15 mouse cellular contexts compared by ENCODE assay signal in genomic region chr19:56994653-56995052, GRCm38 (mm10). TPM values are rescaled to one million over a fixed set of nuclear protein-coding genes. Genes with fewer than 3 reads are reported as not detected.
DNase-seq lines count a peak whose midpoint lies in the region; ATAC-seq lines count a peak whose summit lies in the region.
"Had no signal": no experiment of that assay in that cellular context is flagged by ENCODE, and none has a peak within 500 bp of the region (broad histone marks: within the 10 kb centered on the region; RNA-seq: fewer than 3 reads in every experiment).

No protein-coding gene starts in this region.

- no peaks in the 10 kb centered on the region for H3K36me3 ChIP-seq in kidney, embryonic 16.5 days (ENCODE audit: insufficient read depth, low read length)
- H3K36me3 ChIP-seq in midbrain, embryonic 14.5 days (ENCODE audit: control insufficient read depth, insufficient read depth, low read length): no peaks in the 10 kb centered on the region
- H3K36me3 ChIP-seq: heart, embryonic 12.5 days; intestine, embryonic 15.5 days; limb, embryonic 10.5 days; liver, embryonic 13.5 days had no signal

- H3K4me1 ChIP-seq in kidney, embryonic 16.5 days (ENCODE audit: insufficient read depth, low read length): peaks cover 46% of the 10 kb centered on the region
- peaks cover 21% of the 10 kb centered on the region for H3K4me1 ChIP-seq in midbrain, embryonic 14.5 days (ENCODE audit: control insufficient read depth, insufficient read depth, low read length)
- H3K4me1 ChIP-seq: liver, embryonic 13.5 days had no signal

- H3K27me3 ChIP-seq in kidney, embryonic 16.5 days (ENCODE audit: insufficient read depth, low read length): no peaks in the 10 kb centered on the region
- H3K27me3 ChIP-seq in midbrain, embryonic 14.5 days (ENCODE audit: control insufficient read depth, insufficient read depth, low read length): no peaks in the 10 kb centered on the region
- H3K27me3 ChIP-seq: heart, embryonic 12.5 days; intestine, embryonic 15.5 days; liver, embryonic 13.5 days had no signal

- no peak overlapping the region for H3K4me3 ChIP-seq in kidney, embryonic 16.5 days (ENCODE audit: low read length)
- H3K4me3 ChIP-seq in midbrain, embryonic 14.5 days (replicated peaks; ENCODE audit: low read depth, low read length): no peak overlapping the region
- H3K4me3 ChIP-seq: heart, embryonic 12.5 days; intestine, embryonic 15.5 days; limb, embryonic 10.5 days; liver, embryonic 13.5 days had no signal

- WGBS in kidney, embryonic 16.5 days: 51% methylated on average over 4 of the region's 4 CpGs
- 64% methylated on average over 4 of the region's 4 CpGs for WGBS in midbrain, embryonic 14.5 days

- H3K27ac ChIP-seq in kidney, embryonic 16.5 days (ENCODE audit: low read length): 0 out of 2 replicates have a peak overlapping the region, but pooled peaks have one; percentile 13
- H3K27ac ChIP-seq in midbrain, embryonic 14.5 days (replicated peaks; ENCODE audit: low read depth, low read length): no peak overlapping the region
- H3K27ac ChIP-seq: intestine, embryonic 15.5 days; limb, embryonic 10.5 days; liver, embryonic 13.5 days had no signal

- no peak overlapping the region for H3K4me2 ChIP-seq in kidney, embryonic 16.5 days (replicated peaks; ENCODE audit: low read depth, low read length)
- no peak overlapping the region for H3K4me2 ChIP-seq in midbrain, embryonic 14.5 days (ENCODE audit: low read length)
- H3K4me2 ChIP-seq: heart, embryonic 12.5 days; intestine, embryonic 15.5 days; liver, embryonic 13.5 days had no signal

- H3K9ac ChIP-seq in kidney, embryonic 16.5 days (replicated peaks; ENCODE audit: low read length): no peak overlapping the region
- no peak overlapping the region for H3K9ac ChIP-seq in midbrain, embryonic 14.5 days (replicated peaks; ENCODE audit: low read length)
- H3K9ac ChIP-seq: heart, embryonic 12.5 days; intestine, embryonic 15.5 days; liver, embryonic 13.5 days had no signal

- DNase-seq in adrenal gland, postnatal 10 days: peak; percentile 65
- no peak for DNase-seq in adrenal gland, adult 18-20 months (ENCODE audit: low spot score in 2 of 2)
- DNase-seq in lung, adult 18-20 months: peak; percentile 69 to 73
- no peak for DNase-seq in lung, postnatal 25 days (ENCODE audit: low spot score)
- peak; percentile 83 for DNase-seq in lung, postnatal 36 days
- no peak for DNase-seq in midbrain, embryonic 14.5 days
- DNase-seq: cerebellum, postnatal 10 days; liver, embryonic 13.5 days; thymus, postnatal 4 days had no signal

- H3K9me3 ChIP-seq in kidney, embryonic 16.5 days (ENCODE audit: low read length): no peaks in the 10 kb centered on the region
- no peaks in the 10 kb centered on the region for H3K9me3 ChIP-seq in midbrain, embryonic 14.5 days (ENCODE audit: control insufficient read depth, low read length)
- H3K9me3 ChIP-seq: heart, embryonic 12.5 days; intestine, embryonic 15.5 days; limb, embryonic 10.5 days; liver, embryonic 13.5 days had no signal

- ATAC-seq in kidney, embryonic 16.5 days (ENCODE audit: low FRiP score, low TSS enrichment): no peak
- ATAC-seq in midbrain, embryonic 14.5 days (ENCODE audit: low FRiP score, low TSS enrichment): no peak
- ATAC-seq in megakaryocyte-erythroid progenitor cell, adult 5-6 weeks (replicated peaks; ENCODE audit: low FRiP score, low TSS enrichment, poor library complexity, severe bottlenecking): no peak
- ATAC-seq: intestine, embryonic 15.5 days had no signal

RNA-seq across cellular contexts. Expression of gene Afap1l2, which starts 13.4 kb away (rescaled TPM):
- total RNA-seq in adrenal gland, postnatal 10 days (2021): 10 to 100 TPM; 11.4 to 17.4 TPM
- total RNA-seq in adrenal gland, adult 18-20 months (2021): 10 to 100 TPM; 36.0 to 43.6 TPM
- 22.0 and 22.3 TPM in 2 replicates for polyA plus RNA-seq in kidney, embryonic 16.5 days (2015; fragmentation: Nextera tagmentation; extraction: Ambion mirVana)
- polyA plus RNA-seq in midbrain, embryonic 14.5 days (2014; fragmentation: Nextera tagmentation; extraction: Ambion mirVana): 5.7 and 8.8 TPM in 2 replicates
- total RNA-seq in megakaryocyte-erythroid progenitor cell, adult 5-6 weeks (2014; fragmentation: Nextera tagmentation): not detected in 2 replicates
- total RNA-seq in megakaryocyte-erythroid progenitor cell, adult 5-6 weeks (2017): 0.47 TPM in 1 of 2 replicates, not detected in the other
- total RNA-seq: hematopoietic stem cell, adult 5-6 weeks had no signal

Comparison
In these comparisons a context has a peak if more than half of its experiments do, and no peak if none do; other contexts are left out.
1. DNase-seq: peak in adrenal gland, postnatal 10 days (single experiment), lung, adult 18-20 months (2 of 2) and lung, postnatal 36 days (single experiment); none in adrenal gland, adult 18-20 months (0 of 2), lung, postnatal 25 days (single experiment) and midbrain, embryonic 14.5 days (single experiment).
2. RNA of gene Afap1l2, which starts 13.4 kb away (total RNA-seq): 36.0 to 43.6 TPM in adrenal gland, adult 18-20 months and 11.4 to 17.4 TPM in adrenal gland, postnatal 10 days; 0.47 TPM in megakaryocyte-erythroid progenitor cell, adult 5-6 weeks; every median in the first group is over 4 times any median in the second.